In genomic region chr12:99838703-99839102, GRCm38 (mm10) we compare ENCODE assay signal across 10 mouse cellular contexts. TPM values are rescaled to one million over a fixed set of nuclear protein-coding genes. Genes with fewer than 3 reads are reported as not detected.
DNase-seq lines count a peak whose midpoint lies in the region; ATAC-seq and TF ChIP-seq lines count a peak whose summit lies in the region.
"Had no signal": no experiment of that assay in that cellular context is flagged by ENCODE, and none has a peak within 500 bp of the region (broad histone marks: within the 10 kb centered on the region; RNA-seq: fewer than 3 reads in every experiment).

No protein-coding gene starts in this region.

- intact Hi-C loops in heart, adult 2 months (cut with DNase I): loop anchor here (2.0 to 10.0 kb wide), 3 partner anchors 444 to 754 kb away; no protein-coding TSS in a partner anchor
- intact Hi-C loops in gastrocnemius, postnatal 36 days (cut with DNase I): loop anchor here (5.0 kb wide), 2 partner anchors 446 to 741 kb away; no protein-coding TSS in a partner anchor

- TF ChIP-seq POLR2A in heart, adult 2 months (IDR thresholded peaks at IDR 0.05; ENCODE audit: insufficient read depth, low read depth, low read length): no peak

- no peaks in the 10 kb centered on the region for H3K79me2 ChIP-seq in heart, adult 2 months (replicated peaks; ENCODE audit: control insufficient read depth, insufficient read depth, low read length)

- no peak for ATAC-seq in heart, embryonic 12.5 days (ENCODE audit: insufficient number of reproducible peaks, low FRiP score)
- no peak for ATAC-seq in lung, postnatal 0 days
- ATAC-seq in monocyte, adult 5-6 weeks (replicated peaks; ENCODE audit: insufficient number of reproducible peaks, low FRiP score, low TSS enrichment, poor library complexity, severe bottlenecking): 0 out of 2 replicates have a peak, but pooled peaks have one; percentile 9

- H3K27ac ChIP-seq in heart, adult 2 months: no peak overlapping the region
- H3K27ac ChIP-seq in heart, embryonic 12.5 days (ENCODE audit: poor library complexity, severe bottlenecking): no peak overlapping the region
- H3K27ac ChIP-seq in lung, postnatal 0 days (ENCODE audit: low read length): no peak overlapping the region
- H3K27ac ChIP-seq: embryonic facial prominence, embryonic 12.5 days; liver, embryonic 13.5 days had no signal

- TF ChIP-seq EP300 in heart, adult 2 months (IDR thresholded peaks at IDR 0.05; ENCODE audit: insufficient read depth, low read depth, low read length): no peak
- no peak for TF ChIP-seq EP300 in lung, postnatal 0 days (IDR thresholded peaks at IDR 0.05)

- 0 out of 2 replicates have a peak, but pooled peaks cover 2% of the 10 kb centered on the region for H3K9me3 ChIP-seq in heart, embryonic 12.5 days (replicated peaks)
- no peaks in the 10 kb centered on the region for H3K9me3 ChIP-seq in lung, postnatal 0 days (ENCODE audit: low read length)
- H3K9me3 ChIP-seq: embryonic facial prominence, embryonic 12.5 days; liver, embryonic 13.5 days had no signal

- peak; percentile 68 for TF ChIP-seq CTCF in heart, adult 2 months (IDR thresholded peaks at IDR 0.05)
- TF ChIP-seq CTCF in lung, postnatal 0 days (IDR thresholded peaks at IDR 0.05): peak; percentile 23; the same call in 1 of the 2 replicates

- 95% methylated on average over 14 of the region's 14 CpGs for WGBS in heart, adult 2 months
- WGBS in heart, embryonic 12.5 days: 81% methylated on average over 14 of the region's 14 CpGs
- WGBS in lung, postnatal 0 days: 77% methylated on average over 14 of the region's 14 CpGs

- H3K9ac ChIP-seq in heart, adult 2 months (ENCODE audit: low read depth, low read length): no peak overlapping the region
- H3K9ac ChIP-seq in heart, embryonic 12.5 days: no peak overlapping the region
- H3K9ac ChIP-seq in lung, postnatal 0 days (replicated peaks; ENCODE audit: low read depth): no peak overlapping the region
- H3K9ac ChIP-seq: embryonic facial prominence, embryonic 12.5 days; liver, embryonic 13.5 days had no signal

- no peaks in the 10 kb centered on the region for H3K27me3 ChIP-seq in heart, adult 2 months (ENCODE audit: control insufficient read depth, insufficient read depth, low read length)
- no peaks in the 10 kb centered on the region for H3K27me3 ChIP-seq in heart, embryonic 12.5 days (replicated peaks)
- H3K27me3 ChIP-seq in lung, postnatal 0 days (replicated peaks; ENCODE audit: insufficient read depth, low read length): no peaks in the 10 kb centered on the region
- H3K27me3 ChIP-seq: embryonic facial prominence, embryonic 12.5 days; liver, embryonic 13.5 days had no signal

- no peak for DNase-seq in heart, adult 2 months
- no peak for DNase-seq in lung, postnatal 0 days (ENCODE audit: low spot score)
- DNase-seq in lung, postnatal 14 days: no peak
- peak; percentile 11 for DNase-seq in ES-CJ7 (ENCODE audit: low read depth, low spot score)
- DNase-seq in left cerebral cortex, adult 9 months (ENCODE audit: low spot score in 2 of 2): no peak
- DNase-seq in gastrocnemius, postnatal 36 days: no peak
- DNase-seq: liver, embryonic 13.5 days had no signal

- H3K4me3 ChIP-seq in heart, adult 2 months: no peak overlapping the region
- H3K4me3 ChIP-seq in heart, embryonic 12.5 days: no peak overlapping the region
- no peak overlapping the region for H3K4me3 ChIP-seq in lung, postnatal 0 days (ENCODE audit: low read depth, low read length)
- H3K4me3 ChIP-seq: embryonic facial prominence, embryonic 12.5 days; liver, embryonic 13.5 days had no signal

- H3K36me3 ChIP-seq in heart, adult 2 months (ENCODE audit: control insufficient read depth, insufficient read depth, low read length): no peaks in the 10 kb centered on the region
- no peaks in the 10 kb centered on the region for H3K36me3 ChIP-seq in heart, embryonic 12.5 days
- H3K36me3 ChIP-seq in lung, postnatal 0 days (ENCODE audit: insufficient read depth, low read length): no peaks in the 10 kb centered on the region
- H3K36me3 ChIP-seq: embryonic facial prominence, embryonic 12.5 days; liver, embryonic 13.5 days had no signal

- no peak overlapping the region for H3K4me2 ChIP-seq in heart, embryonic 12.5 days
- H3K4me2 ChIP-seq in lung, postnatal 0 days (replicated peaks; ENCODE audit: low read depth, low read length): no peak overlapping the region
- H3K4me2 ChIP-seq: embryonic facial prominence, embryonic 12.5 days; liver, embryonic 13.5 days had no signal

- no peaks in the 10 kb centered on the region for H3K4me1 ChIP-seq in heart, adult 2 months (ENCODE audit: control insufficient read depth, insufficient read depth, low read length)
- no peaks in the 10 kb centered on the region for H3K4me1 ChIP-seq in heart, embryonic 12.5 days (replicated peaks)
- H3K4me1 ChIP-seq in lung, postnatal 0 days (ENCODE audit: insufficient read depth, low read depth, low read length): no peaks in the 10 kb centered on the region

RNA-seq across cellular contexts. Expression of gene Efcab11, which starts 45.5 kb away (rescaled TPM):
- total RNA-seq in heart, adult 2 months (2021): under 1 TPM in 1 of 2 experiments, not detected in 1; 0.13 TPM
- 0.06 TPM in 1 of 2 replicates, not detected in the other for polyA plus RNA-seq in heart, adult 2 months (2012; rRNA removed)
- 10.0 and 11.8 TPM in 2 replicates for polyA plus RNA-seq in heart, embryonic 12.5 days (2016; fragmentation: Nextera tagmentation; extraction: Ambion mirVana)
- polyA plus RNA-seq in lung, postnatal 0 days (2015; fragmentation: Nextera tagmentation; extraction: Ambion mirVana): 2.2 and 2.7 TPM in 2 replicates
- total RNA-seq in monocyte, adult 5-6 weeks (2017): 0.64 to 6.7 TPM (median 2.5 TPM) in 3 replicates
- total RNA-seq in gastrocnemius, postnatal 36 days (2021): not detected

RNA-seq across cellular contexts. Expression of gene Tdp1, which starts 45.6 kb away (rescaled TPM):
- 1 to 10 TPM; 7.9 to 9.6 TPM for total RNA-seq in heart, adult 2 months (2021)
- 7.3 and 10.3 TPM in 2 replicates for polyA plus RNA-seq in heart, adult 2 months (2012; rRNA removed)
- 29.9 and 32.6 TPM in 2 replicates for polyA plus RNA-seq in heart, embryonic 12.5 days (2016; fragmentation: Nextera tagmentation; extraction: Ambion mirVana)
- polyA plus RNA-seq in lung, postnatal 0 days (2015; fragmentation: Nextera tagmentation; extraction: Ambion mirVana): 14.2 and 17.2 TPM in 2 replicates
- 3.5 to 15.1 TPM (median 4.2 TPM) in 3 replicates for total RNA-seq in monocyte, adult 5-6 weeks (2017)
- 1 to 10 TPM; 2.9 to 4.0 TPM for total RNA-seq in gastrocnemius, postnatal 36 days (2021)
